In genomic region chr11:106381883-106382282, GRCm38 (mm10) we compare ENCODE assay signal across 10 mouse cellular contexts. TPM values are rescaled to one million over a fixed set of nuclear protein-coding genes. Genes with fewer than 3 reads are reported as not detected.
DNase-seq lines count a peak whose midpoint lies in the region; ATAC-seq and TF ChIP-seq lines count a peak whose summit lies in the region.
"Had no signal": no experiment of that assay in that cellular context is flagged by ENCODE, and none has a peak within 500 bp of the region (broad histone marks: within the 10 kb centered on the region; RNA-seq: fewer than 3 reads in every experiment).

No protein-coding gene starts in this region.

- H3K9ac ChIP-seq in CH12.LX (ENCODE audit: insufficient read depth, low read depth) = no peak overlapping the region
- H3K9ac ChIP-seq in heart, postnatal 0 days (replicated peaks; ENCODE audit: low read depth, low read length) = peak overlapping the region; percentile 44
- H3K9ac ChIP-seq in liver, embryonic 13.5 days = peak overlapping the region; percentile 43; the same call in 1 of the 2 replicates
- H3K9ac ChIP-seq: forebrain, embryonic 13.5 days had no signal

- no peak for TF ChIP-seq POLR2A in CH12.LX (IDR thresholded peaks at IDR 0.05; ENCODE audit: low read depth, low read length)

- 47% methylated on average over 7 of the region's 7 CpGs for WGBS in heart, postnatal 0 days
- WGBS in liver, embryonic 13.5 days (ENCODE audit: insufficient replicate concordance) = 45% methylated on average over 7 of the region's 7 CpGs

- H3K79me2 ChIP-seq in CH12.LX (replicated peaks; ENCODE audit: control insufficient read depth, extremely low read depth, insufficient read depth, poor library complexity, severe bottlenecking) = no peaks in the 10 kb centered on the region; the same call in 1 of the 2 replicates

- no peak overlapping the region for H3K27ac ChIP-seq in CH12.LX (ENCODE audit: insufficient read depth, low read depth)
- H3K27ac ChIP-seq in heart, postnatal 0 days (ENCODE audit: low read depth) = peak overlapping the region; percentile 94
- H3K27ac ChIP-seq in liver, embryonic 13.5 days = peak overlapping the region; percentile 68
- H3K27ac ChIP-seq: forebrain, embryonic 13.5 days had no signal

- peak; percentile 62 for ATAC-seq in heart, postnatal 0 days (ENCODE audit: insufficient read depth, low read depth)
- no peak for ATAC-seq in liver, embryonic 13.5 days (ENCODE audit: low read depth)
- no peak for ATAC-seq in monocyte, adult 5-6 weeks (replicated peaks; ENCODE audit: insufficient number of reproducible peaks, low FRiP score, low TSS enrichment, poor library complexity, severe bottlenecking)
- ATAC-seq: forebrain, embryonic 13.5 days had no signal

- H3K36me3 ChIP-seq in CH12.LX (replicated peaks in 1 of 2; ENCODE audit: control insufficient read depth in 1 of 2, insufficient read depth in 1 of 2, low read length in 1 of 2) = peaks cover 40 to 70% of the 10 kb centered on the region in 2 experiments
- peaks cover 9% of the 10 kb centered on the region; the same call in 1 of the 2 replicates for H3K36me3 ChIP-seq in heart, postnatal 0 days (replicated peaks; ENCODE audit: control insufficient read depth, insufficient read depth, low read length)
- H3K36me3 ChIP-seq in liver, embryonic 13.5 days = peaks cover 5% of the 10 kb centered on the region; the same call in 1 of the 2 replicates

- no peak for DNase-seq in CH12.LX (ENCODE audit: extremely low read depth)
- peak; percentile 57 for DNase-seq in adrenal gland, adult 8-10 months
- peak; percentile 47 for DNase-seq in heart, postnatal 0 days (ENCODE audit: low spot score)
- DNase-seq in liver, embryonic 13.5 days = no peak
- DNase-seq in Muller cell, postnatal 12 days (ENCODE audit: inconsistent ontology term) = no peak
- no peak for DNase-seq in gastrocnemius, adult 18-20 months (ENCODE audit: low spot score)
- DNase-seq in left cerebral cortex, postnatal 25 days (ENCODE audit: low spot score in 2 of 2) = no peak
- DNase-seq: thymus, postnatal 36 days had no signal

- no peak; the same call in none of the 2 replicates for TF ChIP-seq RAD21 in CH12.LX (IDR thresholded peaks at IDR 0.05; ENCODE audit: low read depth, low read length)

- H3K27me3 ChIP-seq in CH12.LX (replicated peaks) = no peaks in the 10 kb centered on the region
- H3K27me3 ChIP-seq in heart, postnatal 0 days (ENCODE audit: control insufficient read depth, insufficient read depth, low read length) = no peaks in the 10 kb centered on the region
- H3K27me3 ChIP-seq in liver, embryonic 13.5 days = no peaks in the 10 kb centered on the region
- H3K27me3 ChIP-seq: forebrain, embryonic 13.5 days had no signal

- no peak overlapping the region for H3K4me2 ChIP-seq in CH12.LX (ENCODE audit: insufficient read depth, low read depth, poor library complexity, severe bottlenecking)
- peak overlapping the region; percentile 55 for H3K4me2 ChIP-seq in heart, postnatal 0 days (ENCODE audit: low read depth, low read length)
- peak overlapping the region; percentile 42 for H3K4me2 ChIP-seq in liver, embryonic 13.5 days
- H3K4me2 ChIP-seq: forebrain, embryonic 13.5 days had no signal

- TF ChIP-seq CTCF in CH12.LX (conservative IDR thresholded peaks at IDR 0.05 in 1 of 2, IDR thresholded peaks at IDR 0.05 in 1 of 2; ENCODE audit: low read depth in 2 of 2, low read length in 2 of 2) = peak in 1 of 2 experiments; percentile 36; a peak in 2 of 4 replicates
- peak; percentile 43; the same call in 1 of the 2 replicates for TF ChIP-seq CTCF in heart, postnatal 0 days (IDR thresholded peaks at IDR 0.05; ENCODE audit: low read depth)

- intact Hi-C loops in left cerebral cortex, postnatal 25 days (cut with DNase I) = no loop called here

- H3K4me3 ChIP-seq in CH12.LX (replicated peaks in 1 of 3; ENCODE audit: low read depth in 2 of 3, low read length in 2 of 3, poor library complexity in 1 of 3) = no peak overlapping the region
- peak overlapping the region; percentile 35 for H3K4me3 ChIP-seq in heart, postnatal 0 days (ENCODE audit: low read depth, low read length)
- H3K4me3 ChIP-seq in liver, embryonic 13.5 days (replicated peaks) = peak overlapping the region; percentile 40
- H3K4me3 ChIP-seq: forebrain, embryonic 13.5 days had no signal

- in situ Hi-C loops in CH12.LX (cut with MboI; ENCODE audit: low pct_ligation_motif_present, low pct_unique_long_range_greater_than_20kb, low sequenced_read_pairs) = no loop called here

- dilution Hi-C loops in CH12.LX (cut with MboI; ENCODE audit: extremely low pct_ligation_motif_present, extremely low pct_unique_long_range_greater_than_20kb, low sequenced_read_pairs) = no loop called here

- H3K4me1 ChIP-seq in CH12.LX (ENCODE audit: control insufficient read depth in 1 of 2, insufficient read depth in 2 of 2) = peaks cover 4 to 17% of the 10 kb centered on the region in 2 experiments
- H3K4me1 ChIP-seq in heart, postnatal 0 days (ENCODE audit: control insufficient read depth, insufficient read depth) = peaks cover 10% of the 10 kb centered on the region; the same call in 1 of the 2 replicates
- peaks cover 42% of the 10 kb centered on the region for H3K4me1 ChIP-seq in liver, embryonic 13.5 days (replicated peaks)
- H3K4me1 ChIP-seq: forebrain, embryonic 13.5 days had no signal

- no peak for TF ChIP-seq EP300 in CH12.LX (IDR thresholded peaks at IDR 0.05; ENCODE audit: low read length)
- no peak for TF ChIP-seq EP300 in heart, postnatal 0 days (IDR thresholded peaks at IDR 0.05; ENCODE audit: low read depth)

- H3K9me3 ChIP-seq in CH12.LX (replicated peaks; ENCODE audit: low read length) = no peaks in the 10 kb centered on the region
- no peaks in the 10 kb centered on the region for H3K9me3 ChIP-seq in heart, postnatal 0 days (replicated peaks; ENCODE audit: control insufficient read depth, low read length)
- H3K9me3 ChIP-seq in liver, embryonic 13.5 days (replicated peaks) = no peaks in the 10 kb centered on the region
- H3K9me3 ChIP-seq: forebrain, embryonic 13.5 days had no signal

TF ChIP-seq in CH12.LX, 34 proteins besides CTCF, POLR2A, EP300 and RAD21:
- TF ChIP-seq CHD1 (IDR thresholded peaks at IDR 0.05; ENCODE audit: low read depth, low read length) (no peak), USF1 (IDR thresholded peaks at IDR 0.05; ENCODE audit: low read depth, low read length) (no peak), ZMIZ1 (IDR thresholded peaks at IDR 0.05; ENCODE audit: low read depth, low read length) (no peak), JUND (conservative IDR thresholded peaks at IDR 0.05; ENCODE audit: low read depth, low read length) (no peak), KAT2A (IDR thresholded peaks at IDR 0.05; ENCODE audit: insufficient replicate concordance, low read length) (no peak), ELF1 (IDR thresholded peaks at IDR 0.05; ENCODE audit: low read depth, low read length) (no peak), SMC3 (IDR thresholded peaks at IDR 0.05; ENCODE audit: low read depth, low read length) (0 out of 2 replicates have a peak, but pooled peaks have one; percentile 15)

RNA-seq across cellular contexts. Expression of gene Icam2, which starts 6.0 kb away (rescaled TPM):
- total RNA-seq in CH12.LX (2012; rRNA removed) = 15.3 and 27.3 TPM in 2 replicates
- 40.1 and 44.3 TPM in 2 replicates for total RNA-seq in CH12.LX (2014; rRNA removed)
- polyA plus RNA-seq in CH12.LX (2012; ENCODE audit: insufficient read length, low read depth) = 23.7 and 26.7 TPM in 2 replicates
- 10 to 100 TPM; 10.0 to 15.8 (median 13.6) TPM for total RNA-seq in adrenal gland, adult 8-10 months (2022)
- total RNA-seq in heart, postnatal 0 days (2014; rRNA removed; ENCODE audit: low replicate concordance) = 66.6 and 76.3 TPM in 2 replicates
- polyA plus RNA-seq in heart, postnatal 0 days (2015; fragmentation: Nextera tagmentation; extraction: Ambion mirVana) = 72.9 and 74.9 TPM in 2 replicates
- 18.6 and 19.5 TPM in 2 replicates for polyA plus RNA-seq in liver, embryonic 13.5 days (2015; fragmentation: Nextera tagmentation; extraction: Ambion mirVana)
- total RNA-seq in gastrocnemius, adult 18-20 months (2021) = 1 to 10 TPM; 3.3 to 7.8 TPM
- total RNA-seq in left cerebral cortex, postnatal 25 days (2021) = 1 to 10 TPM; 2.6 to 3.7 TPM
- 32.3 to 70.2 TPM (median 56.4 TPM) in 3 replicates for total RNA-seq in monocyte, adult 5-6 weeks (2017)

RNA-seq across cellular contexts. Expression of gene Prr29, which starts 16.6 kb away (rescaled TPM):
- total RNA-seq in CH12.LX (2012; rRNA removed) (0.17 TPM in 1 of 2 replicates, not detected in the other), CH12.LX (2014; rRNA removed) (not detected in 2 replicates)
- polyA plus RNA-seq in CH12.LX (2012; ENCODE audit: insufficient read length, low read depth) = 0.21 TPM in 1 of 2 replicates, not detected in the other
- total RNA-seq in adrenal gland, adult 8-10 months (2022) = under 1 TPM in 1 of 4 experiments, not detected in 3; 0.65 TPM
- total RNA-seq in heart, postnatal 0 days (2014; rRNA removed; ENCODE audit: low replicate concordance) = 0.50 TPM in 1 of 2 replicates, not detected in the other
- 0.49 and 0.55 TPM in 2 replicates for polyA plus RNA-seq in heart, postnatal 0 days (2015; fragmentation: Nextera tagmentation; extraction: Ambion mirVana)
- polyA plus RNA-seq in liver, embryonic 13.5 days (2015; fragmentation: Nextera tagmentation; extraction: Ambion mirVana) = not detected in 2 replicates
- 1 to 10 TPM; 4.8 to 5.7 TPM for total RNA-seq in gastrocnemius, adult 18-20 months (2021)
- total RNA-seq in left cerebral cortex, postnatal 25 days (2021) = not detected
- total RNA-seq in monocyte, adult 5-6 weeks (2017) = not detected in 3 replicates
- polyA plus RNA-seq: forebrain, embryonic 13.5 days had no signal

RNA-seq across cellular contexts. Expression of gene Scn4a, which starts 28.8 kb away (rescaled TPM):
- total RNA-seq in CH12.LX (2012; rRNA removed) = 0.50 and 0.64 TPM in 2 replicates
- 0.55 and 0.57 TPM in 2 replicates for total RNA-seq in CH12.LX (2014; rRNA removed)
- 0.97 and 1.00 TPM in 2 replicates for polyA plus RNA-seq in CH12.LX (2012; ENCODE audit: insufficient read length, low read depth)
- under 1 TPM in 3 of 4 experiments, not detected in 1; 0.06 to 0.43 (median 0.07) TPM for total RNA-seq in adrenal gland, adult 8-10 months (2022)
- 0.70 and 0.76 TPM in 2 replicates for total RNA-seq in heart, postnatal 0 days (2014; rRNA removed; ENCODE audit: low replicate concordance)
- polyA plus RNA-seq in heart, postnatal 0 days (2015; fragmentation: Nextera tagmentation; extraction: Ambion mirVana) = 0.23 and 0.51 TPM in 2 replicates
- polyA plus RNA-seq in liver, embryonic 13.5 days (2015; fragmentation: Nextera tagmentation; extraction: Ambion mirVana) = 0.02 TPM in 1 of 2 replicates, not detected in the other
- total RNA-seq in gastrocnemius, adult 18-20 months (2021) = 100 to 1,000 TPM; 472 to 505 TPM
- not detected for total RNA-seq in left cerebral cortex, postnatal 25 days (2021)
- total RNA-seq in monocyte, adult 5-6 weeks (2017) = 0.11 to 0.38 TPM (median 0.29 TPM) in 3 replicates
- polyA plus RNA-seq: forebrain, embryonic 13.5 days had no signal

Comparison
In these comparisons a context has a peak if more than half of its experiments do, and no peak if none do; other contexts are left out.
1. DNase-seq: peak in adrenal gland, adult 8-10 months (single experiment) and heart, postnatal 0 days (single experiment); none in CH12.LX (single experiment), liver, embryonic 13.5 days (single experiment), Muller cell, postnatal 12 days (single experiment), gastrocnemius, adult 18-20 months (single experiment) and left cerebral cortex, postnatal 25 days (0 of 2).
2. H3K4me3 ChIP-seq: peak in heart, postnatal 0 days (single experiment) and liver, embryonic 13.5 days (single experiment); none in CH12.LX (0 of 3).
3. RNA of gene Scn4a, which starts 28.8 kb away (total RNA-seq): 472 to 505 TPM in gastrocnemius, adult 18-20 months; 0.70 to 0.76 TPM in heart, postnatal 0 days, 0.50 to 0.64 TPM in CH12.LX, 0.11 to 0.38 TPM in monocyte, adult 5-6 weeks, 0.06 to 0.43 TPM in adrenal gland, adult 8-10 months and not detected in left cerebral cortex, postnatal 25 days; every median in the first group is over 100 times any median in the second.